Mouse (Mus musculus) heart, adult 2 months (tissue): ENCODE results near the gene Trhde.

Experiments used
- CTCF ChIP-seq: fragments of 200-600 bp; IDR thresholded peaks from 2 replicates; pipeline ENCODE4 v1.8.1; 2022; ENCODE audit warnings: antibody characterized with exemption, mild to moderate bottlenecking, moderate library complexity
- EP300 ChIP-seq: fragments of 200-500 bp; IDR thresholded peaks from 2 replicates; pipeline ENCODE4 v1.6.1; 2011; ENCODE audit warnings: low read depth, low read length, control low read depth; ENCODE audit not compliant: insufficient read depth
- POLR2A ChIP-seq: fragments of 200-500 bp; IDR thresholded peaks from 2 replicates; pipeline ENCODE4 v1.6.1; 2011; ENCODE audit warnings: mild to moderate bottlenecking, low read depth, low read length, control low read depth; ENCODE audit not compliant: insufficient read depth

- TF ChIP-seq CTCF (peak; percentile 36), POLR2A (no peak), EP300 (no peak)
These were observed 3.8 kb upstream of the Trhde start for GRCm38 (mm10) chr10:114805884-114806283.
